Mouse (Mus musculus): Measurements from ENCODE around the gene 1190007I07Rik.

The 1190007I07Rik gene

DNA sequence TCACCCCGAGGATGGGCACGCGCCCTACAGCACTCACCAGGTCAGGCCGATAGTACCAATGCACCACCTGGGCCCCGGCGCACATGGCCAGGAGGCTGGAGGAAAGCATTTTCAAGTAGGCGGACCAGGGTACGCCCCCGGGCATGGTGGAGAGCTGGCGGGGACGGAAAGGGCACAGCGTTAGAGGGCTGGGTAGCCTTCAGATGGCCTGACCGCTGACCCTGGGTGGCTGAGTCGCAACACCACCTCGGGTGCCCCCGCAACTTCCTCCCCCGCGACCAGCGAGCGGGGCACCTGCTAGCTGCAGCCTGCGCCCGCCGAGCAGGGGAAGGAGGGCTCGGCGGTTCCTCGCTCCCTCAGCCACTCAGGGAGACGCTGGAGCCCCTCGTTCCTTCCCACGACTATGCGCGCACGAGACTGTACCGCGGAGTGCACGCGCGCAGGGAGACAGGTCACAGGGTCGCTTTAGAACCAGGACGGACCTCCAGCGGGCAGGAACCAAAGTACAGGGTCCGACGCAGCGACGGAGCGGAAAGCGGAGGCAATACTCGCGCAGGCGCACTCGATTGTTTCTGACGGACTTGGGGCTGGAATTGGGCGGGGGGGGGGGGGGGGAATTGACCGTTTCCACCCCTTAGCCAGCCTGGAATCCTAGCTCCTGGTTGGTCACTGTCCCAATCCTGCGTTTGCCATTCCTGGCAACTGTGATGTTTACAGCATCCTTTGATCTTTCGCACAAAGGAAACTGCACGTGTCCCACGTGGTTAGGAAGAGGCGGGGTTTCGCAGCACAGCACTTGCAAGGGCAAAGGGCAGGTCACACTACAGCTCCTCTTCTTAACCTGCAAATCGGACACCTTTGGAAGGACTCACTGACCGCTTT, at the start of gene 1190007I07Rik:
Gene 1190007I07Rik (minus strand): TSS at position 558 of the 882 bp plus-strand sequence.
- DNase-seq (ENCODE audit: low spot score), result peak; percentile 82

DNA sequence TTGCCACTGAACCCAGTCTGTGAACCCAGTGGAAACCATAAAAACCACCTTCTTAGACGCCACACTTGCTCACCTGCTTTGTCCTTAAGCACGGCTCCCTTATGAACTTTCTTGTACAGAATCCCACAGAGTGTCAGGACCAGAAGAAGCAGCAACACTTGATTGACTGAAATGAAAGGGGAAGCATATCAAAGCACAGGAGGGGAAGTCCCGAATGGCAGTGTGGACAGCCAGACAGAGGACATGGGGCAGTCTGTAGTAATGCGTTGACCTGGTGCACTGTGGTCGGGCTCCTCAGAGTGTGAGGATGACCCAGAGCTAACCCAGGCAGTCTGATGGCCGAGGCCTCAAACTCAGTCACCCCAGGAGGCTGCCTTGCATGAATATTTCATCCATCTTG, 47.2 kb upstream of the 1190007I07Rik start:
- no peak for DNase-seq (ENCODE audit: low spot score)

DNA sequence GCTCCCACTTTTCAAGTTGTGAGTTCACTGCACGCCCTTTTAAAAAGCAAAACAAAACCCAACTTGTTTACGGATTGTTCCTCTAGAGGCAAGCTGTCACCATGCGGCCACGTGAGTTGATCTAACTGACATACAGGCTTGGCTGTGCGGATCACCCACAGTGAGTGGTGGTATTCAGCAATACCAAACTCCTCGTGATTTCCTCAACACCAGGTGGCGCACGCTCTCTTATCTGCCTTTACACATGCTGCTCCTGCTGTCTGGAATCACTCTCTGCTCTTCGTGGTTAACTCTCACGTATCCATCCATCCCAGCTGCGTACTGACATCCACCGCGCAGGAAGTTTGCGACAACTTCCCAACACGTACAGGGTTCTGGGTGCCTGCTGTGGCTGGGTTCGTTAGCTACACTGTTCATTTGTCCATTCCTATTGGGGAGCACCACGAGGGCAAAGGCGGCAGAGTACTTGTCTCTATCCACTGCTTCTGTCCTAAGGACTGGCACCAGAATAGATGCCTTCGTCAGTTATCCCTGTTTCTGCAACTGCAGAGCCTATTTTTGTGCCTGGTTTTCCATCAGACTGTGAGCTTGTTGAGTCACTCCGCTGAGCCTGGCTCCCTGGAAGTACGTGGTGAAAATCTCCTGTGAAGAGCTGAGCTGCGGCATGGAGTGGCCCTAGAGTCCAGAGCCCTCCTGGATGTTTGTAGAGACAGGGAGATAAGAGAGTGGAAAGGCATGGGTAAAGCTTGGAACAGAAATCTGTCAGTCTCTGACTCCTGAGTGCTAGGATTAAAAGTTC, 43.6 kb upstream of the 1190007I07Rik start:
- peak; percentile 78 for DNase-seq (ENCODE audit: low spot score)

DNA sequence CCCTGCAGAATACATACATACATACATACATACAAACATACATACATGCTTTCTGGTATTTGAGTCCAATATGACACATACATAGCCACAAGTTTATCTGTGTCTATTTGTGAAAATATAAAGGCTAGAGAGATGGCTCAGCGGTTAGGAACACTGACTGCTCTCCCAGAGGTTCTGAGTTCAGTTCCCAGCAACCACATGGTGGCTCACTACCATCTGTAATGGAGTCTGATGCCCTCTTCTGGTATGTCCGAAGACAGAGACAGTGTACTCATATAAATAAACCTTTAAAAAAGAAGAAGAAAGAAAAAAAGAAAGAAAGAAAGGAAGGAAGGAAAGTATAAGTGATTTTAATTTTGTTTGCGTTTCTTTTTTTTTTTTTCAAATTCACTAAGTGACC, 42.9 kb upstream of the 1190007I07Rik start:
- DNase-seq (ENCODE audit: low spot score), result no peak

DNA sequence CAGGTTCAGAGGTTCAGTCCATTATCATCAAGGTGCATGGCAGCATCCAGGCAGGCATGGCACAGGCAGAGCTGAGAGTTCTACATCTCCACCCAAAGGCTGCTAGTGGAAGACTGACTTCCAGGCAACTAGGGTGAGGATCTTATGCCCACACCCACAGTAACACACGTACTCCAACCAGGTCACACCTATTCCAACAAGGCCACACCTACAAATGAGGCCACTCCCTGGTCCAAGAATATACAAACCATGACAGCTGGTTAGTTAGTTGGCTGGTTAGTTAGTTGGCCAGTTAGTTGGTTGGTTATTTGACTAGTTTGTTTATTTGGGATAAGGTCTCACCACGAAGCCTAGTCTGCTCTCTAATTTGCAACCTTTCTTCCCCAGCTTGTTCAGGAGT, 40.3 kb upstream of the 1190007I07Rik start:
- DNase-seq (ENCODE audit: low spot score), result no peak

DNA sequence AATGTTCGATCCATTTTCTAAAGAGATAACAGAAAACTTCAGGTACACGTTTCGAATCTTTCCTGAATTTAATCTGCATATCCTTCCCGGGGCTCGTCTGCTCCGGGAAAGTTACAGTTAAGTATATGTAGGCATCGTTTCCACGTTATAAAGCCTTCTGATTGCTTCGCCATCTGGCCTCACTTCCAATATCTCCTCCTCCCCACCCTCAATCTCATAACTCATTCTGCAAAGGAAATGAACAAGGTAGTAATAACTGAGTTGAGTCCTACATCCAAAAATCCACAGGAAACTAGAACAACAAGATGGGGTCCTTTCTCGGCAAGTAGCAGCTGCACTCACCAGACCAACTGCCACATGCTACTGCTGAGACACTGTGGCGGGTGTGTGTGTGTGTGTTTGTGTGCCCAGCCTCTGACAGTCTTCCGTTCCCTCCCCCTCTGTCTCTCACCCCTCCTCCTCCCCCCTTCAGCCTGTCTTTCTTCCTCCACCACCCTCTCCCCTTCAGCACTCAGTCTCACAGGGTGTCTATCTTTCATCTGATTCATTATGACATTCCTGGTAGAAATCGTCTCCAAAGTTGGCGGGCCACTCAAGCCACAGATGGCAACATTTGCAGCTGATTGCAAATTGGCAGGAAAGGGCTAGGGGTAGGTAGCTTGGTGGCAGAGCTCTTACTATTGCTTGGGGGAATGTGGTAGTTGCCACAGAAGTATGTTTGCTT, 39.4 kb upstream of the 1190007I07Rik start:
- DNase-seq (ENCODE audit: low spot score), result peak; percentile 46

DNA sequence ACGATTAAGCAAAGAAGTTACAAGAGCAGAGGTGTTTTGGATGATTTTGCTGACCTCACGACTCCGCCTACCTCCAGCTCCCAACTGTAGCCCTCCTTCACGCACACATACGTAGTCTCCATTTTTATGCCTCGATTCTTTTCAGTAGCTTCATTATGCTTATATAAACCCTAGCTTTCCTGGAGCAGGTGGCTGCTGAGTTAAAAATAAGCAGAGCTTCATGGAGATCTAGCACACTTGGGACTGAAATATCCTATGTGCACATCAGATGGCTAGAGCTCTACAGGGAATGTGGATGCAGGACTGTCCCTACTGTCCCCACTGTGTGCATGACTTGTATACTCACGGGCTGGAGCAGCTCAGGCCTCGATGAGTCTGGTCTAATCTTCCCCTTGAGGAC, 38.8 kb upstream of the 1190007I07Rik start:
- DNase-seq (ENCODE audit: low spot score), result peak; percentile 3

DNA sequence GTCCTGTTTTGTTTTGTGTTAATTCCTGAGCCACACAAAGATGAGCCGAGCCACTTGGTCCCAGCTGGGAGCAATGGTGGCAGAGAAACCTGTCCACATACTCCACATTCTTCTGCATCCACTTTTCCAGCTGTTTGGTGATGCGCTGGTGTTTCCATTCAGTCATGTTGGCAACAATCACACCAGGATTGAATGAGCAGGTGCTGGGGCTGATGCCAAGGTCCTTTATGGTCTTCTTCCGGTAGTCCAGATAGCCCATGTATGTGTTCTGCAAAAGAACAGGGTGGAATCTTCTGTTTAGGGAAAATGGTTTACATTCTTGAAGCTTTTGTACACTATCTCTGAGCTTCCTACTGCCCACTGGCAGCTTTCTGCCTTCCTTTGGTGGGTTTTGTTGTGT, 31.6 kb upstream of the 1190007I07Rik start:
- DNase-seq (ENCODE audit: low spot score), result no peak

DNA sequence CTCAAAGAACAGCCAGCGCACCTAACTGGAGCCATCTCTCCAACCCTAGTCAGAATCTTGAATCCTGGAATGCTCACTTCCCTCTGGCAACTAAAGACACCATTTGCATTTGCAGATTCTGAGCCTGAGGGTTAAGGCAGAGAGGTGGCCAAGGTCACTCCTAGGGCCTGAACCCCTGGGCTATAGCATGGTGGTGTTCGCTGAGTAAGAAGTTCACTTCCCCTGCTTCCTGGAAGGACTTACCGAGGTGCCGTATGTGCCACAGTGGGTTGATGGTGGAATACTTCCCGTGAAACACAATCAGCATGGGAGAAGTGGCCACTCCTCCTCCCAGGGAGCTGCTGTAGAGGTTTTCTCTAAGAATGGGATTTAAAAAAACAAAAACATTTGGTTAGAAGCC, 29.6 kb upstream of the 1190007I07Rik start:
- no peak for DNase-seq (ENCODE audit: low spot score)

DNA sequence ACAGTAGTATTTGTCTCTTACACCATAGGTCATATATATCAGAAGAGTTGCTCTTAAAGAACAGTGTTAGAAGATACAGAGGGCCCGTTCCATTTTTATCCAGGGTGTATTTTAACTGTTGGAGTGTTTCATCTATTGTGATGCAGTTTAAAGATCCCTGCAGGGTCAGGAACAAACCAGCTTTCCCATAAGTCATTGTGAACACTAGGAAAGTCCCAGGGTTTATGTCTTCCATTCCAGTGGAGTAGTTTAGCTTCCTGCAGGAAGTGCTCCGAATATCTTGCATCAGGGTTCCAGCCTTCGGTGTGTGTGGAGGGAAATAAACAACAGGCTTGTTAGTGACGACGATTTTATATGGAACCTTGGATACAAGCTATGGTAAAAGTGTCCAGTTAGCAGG, 28.2 kb upstream of the 1190007I07Rik start:
- DNase-seq (ENCODE audit: low spot score), result no peak

DNA sequence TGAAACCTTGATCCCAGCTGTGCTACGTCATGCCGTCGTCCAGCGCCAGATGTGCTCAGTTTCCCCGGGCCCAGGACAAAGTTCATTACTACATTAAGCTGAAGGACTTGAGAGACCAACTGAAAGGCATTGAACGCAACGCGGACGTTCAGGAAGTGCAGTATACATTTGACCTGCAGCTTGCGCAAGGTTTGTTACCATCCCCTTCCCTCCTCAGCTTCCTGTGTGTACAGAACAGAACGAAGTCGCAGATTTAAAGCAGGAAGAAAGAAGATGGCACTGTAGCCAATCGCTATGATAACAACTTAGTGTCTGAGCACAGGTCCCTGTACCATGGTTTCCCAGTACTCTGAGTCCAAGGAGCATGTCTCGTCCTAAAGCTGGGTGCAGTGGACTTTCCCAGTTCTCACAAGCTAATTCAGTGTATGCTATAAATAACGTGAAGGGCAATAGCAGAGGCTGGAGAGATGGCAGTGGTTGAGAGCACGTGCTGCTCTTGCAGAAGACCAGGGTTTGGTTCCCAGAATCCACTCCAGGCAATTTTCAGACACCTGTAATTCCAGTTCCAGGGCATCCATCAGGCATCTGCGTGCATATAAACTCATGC, 24.3 kb upstream of the 1190007I07Rik start:
- no peak for DNase-seq (ENCODE audit: low spot score)

DNA sequence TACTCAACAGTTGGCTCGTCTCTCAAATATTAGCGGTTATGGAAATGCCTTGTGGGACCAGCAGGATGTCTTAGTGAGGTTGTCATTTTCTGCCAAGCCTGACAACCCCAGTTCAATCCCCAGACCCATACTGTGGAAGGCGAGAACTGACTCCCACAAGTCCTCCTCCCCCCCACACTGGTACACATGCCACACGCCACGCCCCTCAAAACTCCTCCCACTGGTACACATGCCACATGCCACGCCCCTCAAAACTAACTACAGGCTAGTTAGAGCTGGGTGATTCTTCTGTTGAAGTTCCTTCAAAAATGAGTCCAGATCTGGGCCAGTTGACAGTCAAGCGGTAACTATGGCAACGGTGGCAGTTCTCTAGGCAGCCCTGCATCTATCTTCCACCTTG, 23.1 kb upstream of the 1190007I07Rik start:
- no peak for DNase-seq (ENCODE audit: low spot score)

DNA sequence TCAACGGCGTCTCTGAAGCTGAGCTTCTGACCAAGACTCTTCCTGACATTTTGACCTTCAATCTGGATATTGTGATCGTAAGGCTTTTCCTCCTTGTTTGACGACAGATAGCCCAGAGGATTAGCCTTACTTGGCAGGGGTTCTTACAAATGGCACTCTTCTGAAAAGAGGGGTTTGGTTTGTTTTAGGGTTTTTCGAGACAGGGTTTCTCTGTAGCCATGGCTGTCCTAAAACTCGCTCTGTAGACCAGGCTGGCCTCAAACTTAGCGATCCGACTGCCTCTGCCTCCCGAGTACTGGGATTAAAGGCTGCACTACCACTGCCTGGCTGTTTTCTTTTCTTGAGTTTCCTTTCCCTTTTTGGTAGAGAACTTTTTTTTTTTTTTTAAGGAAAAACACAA, 18.5 kb upstream of the 1190007I07Rik start:
- no peak for DNase-seq (ENCODE audit: low spot score)

DNA sequence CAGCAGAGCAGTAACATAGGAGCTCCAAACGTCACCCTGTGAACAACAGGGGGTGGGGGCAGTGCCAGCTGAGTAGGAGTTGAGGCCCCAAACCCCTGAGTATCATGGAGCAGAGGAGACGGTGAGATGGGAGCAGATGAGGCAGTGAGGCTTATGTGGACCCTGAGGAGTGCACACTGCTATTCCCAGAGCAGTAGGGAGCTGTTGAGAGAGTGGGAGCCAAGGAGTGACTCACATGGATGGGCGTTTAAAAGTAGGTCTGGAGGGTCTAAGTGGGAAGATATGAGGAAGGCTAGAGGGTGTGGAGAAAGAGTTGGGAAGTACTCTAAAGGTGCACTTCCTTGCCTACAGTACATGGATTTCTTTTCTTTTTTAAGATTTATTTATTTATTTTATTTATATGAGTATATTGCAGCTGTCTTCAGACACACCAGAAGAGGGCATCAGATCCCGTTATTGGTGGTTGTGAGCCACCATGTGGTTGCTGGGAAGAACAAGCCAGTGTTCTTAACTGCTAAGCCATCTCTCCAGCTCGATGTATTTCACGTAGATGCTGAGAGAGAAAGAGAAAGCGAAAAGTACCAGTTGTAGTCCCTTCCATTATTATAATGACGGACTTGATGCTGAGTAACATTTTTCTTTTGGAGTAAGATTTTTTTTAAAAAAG, 16.1 kb upstream of the 1190007I07Rik start:
- no peak for DNase-seq (ENCODE audit: low spot score)

DNA sequence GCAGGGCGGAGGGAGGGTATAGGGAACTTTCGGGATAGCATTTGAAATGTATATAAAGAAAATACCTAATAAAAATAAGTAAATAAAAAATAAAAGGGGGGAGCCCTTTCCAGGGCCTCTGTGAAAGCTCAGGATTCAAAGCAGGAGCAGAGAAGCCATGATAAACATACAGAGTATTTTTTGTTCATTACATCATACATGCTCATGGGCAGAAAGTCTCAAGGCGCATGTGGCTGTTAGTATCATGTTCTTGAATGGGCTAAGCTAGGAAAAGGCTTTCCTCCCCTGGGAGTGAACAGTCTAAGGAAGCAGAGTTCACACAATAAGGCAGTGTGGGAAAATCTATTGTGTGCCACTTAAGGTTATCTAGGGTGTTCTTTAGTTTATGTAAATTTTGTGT, 13.3 kb upstream of the 1190007I07Rik start:
- DNase-seq (ENCODE audit: low spot score), result no peak

DNA sequence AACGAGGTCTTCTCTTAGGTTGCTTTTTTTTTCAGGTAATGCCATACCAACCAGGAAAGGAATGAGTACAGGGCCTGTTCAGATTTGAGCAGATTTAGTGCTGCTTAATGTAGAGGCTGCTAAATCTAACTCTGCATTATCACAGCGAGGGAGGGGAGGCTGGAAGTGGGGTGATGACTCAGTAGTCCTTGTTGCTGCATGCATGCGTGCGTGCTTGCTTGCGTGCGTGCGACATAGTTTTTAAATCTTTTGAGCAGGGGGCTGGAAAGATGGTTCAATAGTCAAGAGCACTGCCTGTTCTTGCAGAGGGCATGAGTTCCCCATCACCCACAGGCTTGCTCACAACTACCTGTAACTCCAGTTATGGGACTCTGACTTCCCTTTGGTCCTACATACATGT, 11.3 kb upstream of the 1190007I07Rik start:
- DNase-seq (ENCODE audit: low spot score), result no peak

DNA sequence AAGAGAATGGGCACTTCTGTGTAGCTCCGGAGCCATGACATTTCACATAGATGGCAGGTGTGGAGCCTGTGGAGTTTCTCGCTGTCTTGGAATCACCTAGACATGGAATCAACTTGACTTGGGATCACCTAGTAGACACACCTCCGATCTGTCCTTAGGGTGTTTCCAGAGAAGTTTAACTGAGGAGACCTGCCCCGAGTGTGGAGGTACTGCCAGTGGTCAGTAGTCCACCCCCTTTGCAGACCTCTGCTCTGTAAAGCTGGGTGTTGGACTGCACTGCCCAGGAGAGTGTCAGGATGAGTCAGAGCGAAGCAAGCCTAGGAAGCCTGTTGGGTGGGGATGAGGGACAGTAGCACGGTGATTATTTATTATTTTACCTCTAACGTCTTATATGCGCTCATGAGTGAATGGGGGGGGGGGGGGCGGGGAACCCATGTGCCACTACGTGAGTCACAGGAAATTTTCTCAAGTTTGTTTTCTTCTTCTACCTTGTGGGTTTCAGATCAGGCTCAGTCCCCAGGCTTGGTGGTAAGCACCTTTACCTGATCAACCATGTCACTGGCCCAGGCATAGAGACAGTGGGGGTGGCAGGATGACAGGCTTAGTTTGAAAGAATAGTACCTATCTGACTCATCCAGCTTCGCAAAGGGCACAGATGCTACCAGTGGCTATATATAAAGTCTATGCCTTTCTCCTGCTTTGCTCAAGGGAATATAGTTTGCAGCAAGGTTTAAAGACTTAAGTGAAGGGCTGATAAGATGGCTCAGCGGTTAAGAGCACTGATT, 9.7 kb upstream of the 1190007I07Rik start:
- DNase-seq (ENCODE audit: low spot score), result peak; percentile 20

DNA sequence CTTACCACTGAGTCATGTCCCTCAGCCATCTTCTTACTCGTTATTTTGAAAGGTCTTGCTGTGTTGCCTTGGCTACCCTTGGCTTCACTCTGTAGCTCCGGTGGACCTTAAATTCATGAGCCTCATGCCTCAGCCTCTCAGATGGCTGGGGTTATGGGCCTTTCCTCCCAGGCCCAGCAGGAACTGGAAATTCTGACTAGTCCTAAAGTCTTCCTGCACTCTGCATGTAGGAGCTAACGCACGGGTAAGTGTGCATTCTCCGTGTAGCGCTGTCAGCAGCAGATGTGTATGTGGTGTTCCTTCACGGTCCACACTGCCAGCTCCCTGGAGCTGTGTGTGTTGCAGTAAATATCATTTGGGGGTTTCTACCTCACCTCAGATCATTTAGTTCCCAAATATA, 8.1 kb upstream of the 1190007I07Rik start:
- no peak for DNase-seq (ENCODE audit: low spot score)

DNA sequence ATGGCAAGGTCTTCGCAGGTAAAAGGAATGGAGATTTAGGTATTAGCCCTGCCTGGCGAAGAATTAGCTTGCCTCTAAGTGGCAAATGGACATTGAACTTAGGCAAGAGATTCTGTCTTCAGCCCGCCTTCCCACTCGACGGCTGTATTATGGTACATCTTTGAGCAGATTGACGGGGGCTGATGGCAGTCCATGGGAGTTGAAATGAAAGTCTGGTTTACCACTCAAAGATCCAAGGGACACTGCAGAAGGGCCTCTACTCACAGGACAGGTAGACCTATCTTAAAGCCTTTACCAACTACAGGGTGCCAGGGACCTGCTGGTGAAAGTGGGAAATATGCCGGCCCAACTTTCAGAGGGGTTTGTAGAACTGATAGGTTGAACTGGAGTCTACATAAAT, 7.5 kb upstream of the 1190007I07Rik start:
- DNase-seq (ENCODE audit: low spot score), result no peak

DNA sequence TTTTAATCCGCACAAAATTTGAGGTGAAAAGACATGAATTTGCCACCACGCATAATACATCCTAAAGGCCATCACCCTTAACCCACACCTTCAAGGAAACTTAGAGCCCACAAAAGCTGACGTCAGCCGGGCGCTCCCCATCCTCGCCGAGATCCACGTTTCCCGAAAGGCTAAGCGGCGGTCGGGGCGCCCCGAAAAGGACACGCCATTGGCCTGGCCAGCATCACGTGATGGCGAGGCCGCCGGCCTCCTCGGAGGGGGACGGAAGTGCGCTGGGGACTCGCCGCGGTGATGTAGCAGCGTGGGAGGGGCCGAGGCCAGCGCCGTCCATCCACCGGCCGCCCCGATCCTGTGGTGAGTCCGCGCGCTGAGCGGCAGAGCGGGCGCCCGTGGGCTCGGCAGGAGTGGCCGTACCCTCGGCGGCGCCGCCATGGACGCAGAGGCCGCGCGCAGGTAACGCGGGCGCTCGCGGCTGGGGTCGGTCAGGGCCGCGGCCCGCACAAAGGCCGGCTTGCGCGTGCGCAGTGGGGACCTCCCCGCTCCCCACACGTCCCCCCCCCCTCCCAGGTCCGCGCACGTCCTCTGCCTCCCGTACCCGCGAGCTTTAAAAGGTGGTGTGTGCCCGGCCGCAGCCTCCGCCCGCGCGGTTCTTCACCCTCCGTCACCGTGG, 6.7 kb upstream of the 1190007I07Rik start, which contains the start of gene Tdg:
Gene Tdg (plus strand): TSS at position 243 of the 670 bp plus-strand sequence.
- peak; percentile 95 for DNase-seq (ENCODE audit: low spot score)
